Mouse (Mus musculus) G1E (cell line): ENCODE measurements around the gene Zfp457. TPM values are rescaled to one million over a fixed set of nuclear protein-coding genes. Genes with fewer than 3 reads are reported as not detected.

Source experiments
- ATAC-seq: 2 replicates; pipeline ENCODE4 v1.8.0; 2016; ENCODE audit warnings: mild to moderate bottlenecking; ENCODE audit not compliant: insufficient number of reproducible peaks, poor library complexity, low FRiP score, severe bottlenecking; ENCODE audit errors: extremely low read depth
- DNase-seq: peaks from one replicate; pipeline ENCODE4 v3.0.0; 2012; ENCODE audit warnings: low spot score
- H3K27me3 ChIP-seq: 2 replicates; pipeline ENCODE4 v1.6.1; 2012; ENCODE audit warnings: mild to moderate bottlenecking, low read length, inconsistent platforms; ENCODE audit not compliant: insufficient read depth
- H3K36me3 ChIP-seq: replicated peaks from 2 replicates; pipeline ENCODE3; 2012; ENCODE audit warnings: mild to moderate bottlenecking, inconsistent platforms
- H3K4me1 ChIP-seq: 2 replicates; pipeline ENCODE4 v1.6.1; 2012; ENCODE audit warnings: low read depth, low read length, inconsistent platforms, mixed read lengths; ENCODE audit not compliant: insufficient read depth
- H3K4me3 ChIP-seq: 2 replicates; pipeline ENCODE4 v1.5.1; 2012; ENCODE audit warnings: low read depth, mild to moderate bottlenecking, inconsistent platforms, low read length, moderate library complexity, mixed read lengths
- H3K9me3 ChIP-seq: replicated peaks from 2 replicates; pipeline ENCODE4 v1.6.1; 2012; ENCODE audit warnings: inconsistent platforms
- CTCF ChIP-seq: IDR thresholded peaks from 2 replicates; pipeline ENCODE4 v1.5.1; 2012; ENCODE audit warnings: low read depth, low read length, inconsistent platforms, mixed read lengths
- GATA1 ChIP-seq: IDR thresholded peaks from 2 replicates; pipeline ENCODE4 v1.6.1; 2012; ENCODE audit warnings: borderline replicate concordance, low read length, inconsistent platforms, mixed read lengths
- GATA2 ChIP-seq: IDR thresholded peaks from 2 replicates; pipeline ENCODE4 v1.6.1; 2012; ENCODE audit warnings: low read depth, low read length, inconsistent platforms, borderline replicate concordance
- POLR2AphosphoS5 ChIP-seq: IDR thresholded peaks from 2 replicates; pipeline ENCODE4 v1.6.1; 2012; ENCODE audit warnings: low read depth, low read length, inconsistent platforms; ENCODE audit not compliant: insufficient replicate concordance
- TAL1 ChIP-seq: conservative IDR thresholded peaks from 2 replicates; pipeline ENCODE4 v1.6.1; 2012; ENCODE audit warnings: low read depth, low read length, inconsistent platforms, mixed read lengths
- polyA plus RNA-seq: library from polyadenylated mRNA; stranded (reverse); fragments of >175 nt; gene quantifications from 2 replicates; pipeline ENCODE4 v1.2.3, GENCODE M21; 2012
- total RNA-seq, 2 experiments: library from RNA; stranded (forward) in 1 of 2; stranded (reverse) in 1 of 2; fragments of 200-1000 nt in 1 of 2; fragments of >200 nt in 1 of 2; fragmentation: Nextera tagmentation in 1 of 2; gene quantifications; 2 replicates each; pipeline ENCODE4 v1.2.3; 2014 to 2017

Zfp457 gene
- total RNA-seq (2014; fragmentation: Nextera tagmentation) = 4.4 and 9.2 TPM in 2 replicates
- total RNA-seq (2017) = 5.0 and 5.6 TPM in 2 replicates
- polyA plus RNA-seq = 0.09 TPM in 1 of 2 replicates, not detected in the other

GRCm38 (mm10) chr13:67305822-67306672 is at the start of gene Zfp457:
Gene Zfp457 (minus strand): TSS chr13:67306485.
- ATAC-seq = peak; percentile 94
- Histone ChIP-seq H3K27me3 (no peaks in the 10 kb centered on the region), H3K4me3 (peak within 1 kb of the TSS; percentile 98), H3K9me3 (no peaks in the 10 kb centered on the region), H3K36me3 (no peaks in the 10 kb centered on the region), H3K4me1 (peaks cover 18% of the 10 kb centered on the region)
- TF ChIP-seq CTCF (no peak), GATA2 (no peak), POLR2AphosphoS5 (no peak), TAL1 (no peak), GATA1 (no peak)
- DNase-seq = peak; percentile 52

- DNase-seq (no peak), ATAC-seq (no peak)
- H3K4me3 ChIP-seq = no peak overlapping the region
- H3K27me3 ChIP-seq = no peaks in the 10 kb centered on the region
- no peaks in the 10 kb centered on the region for H3K36me3 ChIP-seq
- H3K4me1 ChIP-seq = no peaks in the 10 kb centered on the region
- no peaks in the 10 kb centered on the region for H3K9me3 ChIP-seq
- TF ChIP-seq GATA2 (no peak), TAL1 (no peak), GATA1 (no peak), POLR2AphosphoS5 (no peak)
Measured at GRCm38 (mm10) chr13:67351854-67352253, 45.6 kb upstream of the Zfp457 start.

- no peak for DNase-seq
- no peak for TF ChIP-seq CTCF
- no peak for TF ChIP-seq GATA1
- TF ChIP-seq GATA2 = no peak
- no peak for TF ChIP-seq TAL1
- TF ChIP-seq POLR2AphosphoS5 = no peak
- H3K4me3 ChIP-seq = no peak overlapping the region
- no peaks in the 10 kb centered on the region for H3K27me3 ChIP-seq
- ATAC-seq = no peak
- H3K36me3 ChIP-seq = peaks cover 12% of the 10 kb centered on the region
- no peaks in the 10 kb centered on the region for H3K9me3 ChIP-seq
- no peaks in the 10 kb centered on the region for H3K4me1 ChIP-seq
Measured at GRCm38 (mm10) chr13:67343422-67343821, 37.1 kb upstream of the Zfp457 start.

DNA sequence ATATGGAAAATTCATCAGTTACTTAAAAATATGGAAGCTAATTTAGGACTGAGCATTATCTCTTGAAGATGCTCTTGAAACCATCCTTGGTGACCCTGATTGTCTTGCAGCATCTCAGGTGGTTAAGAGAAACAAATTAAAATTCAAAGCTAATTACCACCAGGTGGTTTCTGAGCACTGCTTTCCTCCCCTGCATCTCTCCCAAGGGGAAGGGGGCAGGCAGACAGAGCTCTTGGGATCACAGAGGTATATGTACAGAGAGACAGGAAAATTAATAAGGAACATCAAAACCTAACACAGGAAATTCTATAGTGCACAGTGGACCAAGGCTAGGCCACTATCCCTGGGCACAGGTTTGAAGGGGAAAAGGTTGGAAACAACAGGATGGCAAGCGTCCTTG is 26.6 kb upstream of the Zfp457 start:
- H3K4me3 ChIP-seq = peak overlapping the region; percentile 76
- H3K36me3 ChIP-seq = no peaks in the 10 kb centered on the region
- DNase-seq (no peak), ATAC-seq (no peak)
- H3K9me3 ChIP-seq = no peaks in the 10 kb centered on the region
- peaks cover 11% of the 10 kb centered on the region for H3K4me1 ChIP-seq
- H3K27me3 ChIP-seq = no peaks in the 10 kb centered on the region
- no peak for TF ChIP-seq CTCF
- no peak for TF ChIP-seq TAL1
- TF ChIP-seq GATA1 = no peak
- TF ChIP-seq POLR2AphosphoS5 = no peak
- no peak for TF ChIP-seq GATA2

- peak; percentile 25 for DNase-seq
- H3K4me3 ChIP-seq = peak within 1 kb of the TSS; percentile 76
- no peaks in the 10 kb centered on the region for H3K9me3 ChIP-seq
- no peaks in the 10 kb centered on the region for H3K27me3 ChIP-seq
- TF ChIP-seq CTCF = no peak
- TF ChIP-seq GATA2 = no peak
- no peak for TF ChIP-seq TAL1
- no peak for TF ChIP-seq POLR2AphosphoS5
- TF ChIP-seq GATA1 = no peak
- no peaks in the 10 kb centered on the region for H3K36me3 ChIP-seq
- peak; percentile 96 for ATAC-seq
- peaks cover 11% of the 10 kb centered on the region for H3K4me1 ChIP-seq
Measured at GRCm38 (mm10) chr13:67332019-67332724, 25.9 kb upstream of the Zfp457 start, which contains the start of gene Zfp595. Gene Zfp595 (minus strand): TSS chr13:67332570.

- ATAC-seq (no peak), DNase-seq (no peak)
- H3K4me1 ChIP-seq = peaks cover 18% of the 10 kb centered on the region
- H3K36me3 ChIP-seq = no peaks in the 10 kb centered on the region
- TF ChIP-seq POLR2AphosphoS5 = no peak
- TF ChIP-seq CTCF = no peak
- TF ChIP-seq GATA1 = no peak
- TF ChIP-seq GATA2 = no peak
- TF ChIP-seq TAL1 = no peak
- no peaks in the 10 kb centered on the region for H3K9me3 ChIP-seq
- H3K4me3 ChIP-seq = peak overlapping the region; percentile 98; the same call in 1 of the 2 replicates
- H3K27me3 ChIP-seq = no peaks in the 10 kb centered on the region
Measured at GRCm38 (mm10) chr13:67306718-67307117, 433 bp upstream of the Zfp457 start.
